Mouse (Mus musculus) B cell, adult 2 months (primary cell): ENCODE measurements around the gene Tiparp.
A peak's percentile ranks its signal among the peaks of the same experiment; 100 is the strongest.

Experiments
- DNase-seq, 2 experiments: peaks; one replicate each; pipeline ENCODE4 v3.0.0; 2022

Tiparp gene

GRCm38 (mm10) chr3:65527691-65528601, at the start of gene Tiparp:
Gene Tiparp, plus strand, starts transcription at chr3:65528410.
- DNase-seq: peak; percentile 91 to 92

GRCm38 (mm10) chr3:65480676-65481075, 47.5 kb upstream of the Tiparp start:
- DNase-seq: no peak

GRCm38 (mm10) chr3:65482266-65482665, 45.9 kb upstream of the Tiparp start:
- DNase-seq: no peak

GRCm38 (mm10) chr3:65482698-65483407, 45.4 kb upstream of the Tiparp start:
- no peak for DNase-seq

GRCm38 (mm10) chr3:65484161-65484733, 44.0 kb upstream of the Tiparp start:
- no peak for DNase-seq

- DNase-seq: no peak
Measured at GRCm38 (mm10) chr3:65487419-65488088, 40.7 kb upstream of the Tiparp start.

GRCm38 (mm10) chr3:65488556-65489244, 39.5 kb upstream of the Tiparp start:
- DNase-seq: no peak

- DNase-seq: no peak
Measured at GRCm38 (mm10) chr3:65489601-65490000, 38.6 kb upstream of the Tiparp start.

GRCm38 (mm10) chr3:65494291-65494763, 33.9 kb upstream of the Tiparp start:
- DNase-seq: no peak

- DNase-seq: no peak
Measured at GRCm38 (mm10) chr3:65507766-65508165, 20.4 kb upstream of the Tiparp start.

- no peak for DNase-seq
Measured at GRCm38 (mm10) chr3:65510588-65510987, 17.6 kb upstream of the Tiparp start.

GRCm38 (mm10) chr3:65515751-65516150, 12.5 kb upstream of the Tiparp start:
- DNase-seq: peak; percentile 63 to 71

GRCm38 (mm10) chr3:65516526-65516925, 11.7 kb upstream of the Tiparp start:
- DNase-seq: no peak

- peak; percentile 13 to 24 for DNase-seq
Measured at GRCm38 (mm10) chr3:65517141-65517540, 11.1 kb upstream of the Tiparp start.

- peak; percentile 66 to 67 for DNase-seq
Measured at GRCm38 (mm10) chr3:65517747-65518527, 10.3 kb upstream of the Tiparp start.

GRCm38 (mm10) chr3:65521391-65521790, 6.8 kb upstream of the Tiparp start:
- DNase-seq: no peak

- no peak for DNase-seq
Measured at GRCm38 (mm10) chr3:65523397-65523796, 4.8 kb upstream of the Tiparp start.

- no peak for DNase-seq
Measured at GRCm38 (mm10) chr3:65525731-65526130, 2.5 kb upstream of the Tiparp start.

GRCm38 (mm10) chr3:65527196-65527595, 1.0 kb upstream of the Tiparp start:
- DNase-seq: no peak

GRCm38 (mm10) chr3:65528614-65529470, 632 bp downstream of the Tiparp start:
- peak; percentile 70 to 72 for DNase-seq
